Mouse (Mus musculus) megakaryocyte progenitor cell, adult 5-6 weeks (primary cell): ENCODE measurements around the gene Inava. TPM values are rescaled to one million over a fixed set of nuclear protein-coding genes. Genes with fewer than 3 reads are reported as not detected.

Experiments used
- ATAC-seq: replicated peaks from 2 replicates; pipeline ENCODE4 v1.8.0; 2016; ENCODE audit warnings: mild to moderate bottlenecking, moderate TSS enrichment, inconsistent platforms; ENCODE audit not compliant: poor library complexity
- total RNA-seq, 2 experiments: library from RNA; stranded (forward) in 1 of 2; stranded (reverse) in 1 of 2; fragments of 157-497, 149-512 nt in 1 of 2; fragments of 200-1000 nt in 1 of 2; gene quantifications; 2 replicates each; pipeline versions ENCODE4 v1.2.3 to v1.2.4; 2015 to 2017

Inava gene
- total RNA-seq, 2 experiments from 2014 or later, result not detected

- ATAC-seq, result no peak
These were observed 66.4 kb downstream of the Inava start for GRCm38 (mm10) chr1:136167657-136168056.

GRCm38 (mm10) chr1:136165436-136165835 lies 68.6 kb downstream of the Inava start:
- ATAC-seq, result no peak

Other genes with a start within 250 kb of the Inava start
- not detected in 2 replicates for gene Igfn1, start 227.9 kb downstream of the Inava start, total RNA-seq (2015)
- gene Igfn1, start 227.9 kb downstream of the Inava start, total RNA-seq (2017), result not detected in 2 replicates
- 5.8 and 12.7 TPM in 2 replicates for gene Tmem9, start 226.1 kb downstream of the Inava start, total RNA-seq (2015)
- 5.1 and 9.2 TPM in 2 replicates for gene Tmem9, start 226.1 kb downstream of the Inava start, total RNA-seq (2017)
- gene Ascl5, start 183.5 kb downstream of the Inava start, total RNA-seq (2015), result not detected in 2 replicates
- gene Ascl5, start 183.5 kb downstream of the Inava start, total RNA-seq (2017), result not detected in 2 replicates
- gene Cacna1s, start 181.5 kb downstream of the Inava start, total RNA-seq (2015), result not detected in 2 replicates
- gene Cacna1s, start 181.5 kb downstream of the Inava start, total RNA-seq (2017), result not detected in 2 replicates
- gene Kif21b, start 102.9 kb downstream of the Inava start, total RNA-seq (2015), result 7.7 and 8.6 TPM in 2 replicates
- gene Kif21b, start 102.9 kb downstream of the Inava start, total RNA-seq (2017), result 8.0 and 10.3 TPM in 2 replicates
- not detected in 2 replicates for gene Mroh3, start 21.4 kb downstream of the Inava start, total RNA-seq (2015)
- not detected in 2 replicates for gene Mroh3, start 21.4 kb downstream of the Inava start, total RNA-seq (2017)
- not detected in 2 replicates for gene Gpr25, start 26.6 kb upstream of the Inava start, total RNA-seq (2015)
- not detected in 2 replicates for gene Gpr25, start 26.6 kb upstream of the Inava start, total RNA-seq (2017)
- gene Camsap2, start 111.8 kb upstream of the Inava start, total RNA-seq (2015), result 8.6 and 8.7 TPM in 2 replicates
- 11.5 and 12.8 TPM in 2 replicates for gene Camsap2, start 111.8 kb upstream of the Inava start, total RNA-seq (2017)
- gene Ddx59, start 181.0 kb upstream of the Inava start, total RNA-seq (2015), result 7.2 and 9.8 TPM in 2 replicates
- gene Ddx59, start 181.0 kb upstream of the Inava start, total RNA-seq (2017), result 8.4 and 11.8 TPM in 2 replicates
- gene Kif14, start 232.1 kb upstream of the Inava start, total RNA-seq (2015), result 13.8 and 17.5 TPM in 2 replicates
- 20.9 and 22.2 TPM in 2 replicates for gene Kif14, start 232.1 kb upstream of the Inava start, total RNA-seq (2017)